Mouse (Mus musculus) heart, postnatal 0 days (tissue): Measurements from ENCODE around the gene Tpsb2. TPM values are rescaled to one million over a fixed set of nuclear protein-coding genes. Genes with fewer than 3 reads are reported as not detected.

Experiments
- ATAC-seq: fragments of 200-750 bp; cut with Nextera tagmentation; 2 replicates; pipeline ENCODE4 v1.8.0; 2017; ENCODE audit warnings: low read depth, moderate number of reproducible peaks, moderate library complexity; ENCODE audit not compliant: insufficient read depth
- DNase-seq: peaks from one replicate; pipeline ENCODE4 v3.0.0-alpha.2; 2016; ENCODE audit warnings: low spot score
- H3K27ac ChIP-seq: fragments of 300-500 bp; sonication (generic); 2 replicates; pipeline ENCODE4 v1.5.1; 2014; ENCODE audit warnings: low read depth, mild to moderate bottlenecking
- H3K27me3 ChIP-seq: fragments of 300-500 bp; sonication (generic); 2 replicates; pipeline ENCODE4 v1.6.1; 2014; ENCODE audit warnings: low read length, mixed read lengths; ENCODE audit not compliant: control insufficient read depth, insufficient read depth
- H3K36me3 ChIP-seq: fragments of 300-500 bp; sonication (generic); replicated peaks from 2 replicates; pipeline ENCODE4 v1.6.1; 2014; ENCODE audit warnings: low read length, mixed read lengths; ENCODE audit not compliant: control insufficient read depth, insufficient read depth
- H3K4me1 ChIP-seq: fragments of 300-500 bp; sonication (generic); 2 replicates; pipeline ENCODE4 v1.6.1; 2014; ENCODE audit warnings: antibody characterized with exemption; ENCODE audit not compliant: control insufficient read depth, insufficient read depth
- H3K4me2 ChIP-seq: fragments of 300-500 bp; sonication (generic); 2 replicates; pipeline ENCODE4 v1.6.1; 2014; ENCODE audit warnings: low read depth, mild to moderate bottlenecking, low read length, moderate library complexity
- H3K4me3 ChIP-seq: fragments of 300-500 bp; sonication (generic); 2 replicates; pipeline ENCODE4 v1.5.1; 2014; ENCODE audit warnings: low read depth, low read length
- H3K9ac ChIP-seq: fragments of 300-500 bp; sonication (generic); replicated peaks from 2 replicates; pipeline ENCODE4 v1.6.1; 2014; ENCODE audit warnings: low read depth, low read length, mixed read lengths
- H3K9me3 ChIP-seq: fragments of 300-500 bp; sonication (generic); replicated peaks from 2 replicates; pipeline ENCODE4 v1.6.1; 2016; ENCODE audit warnings: low read length; ENCODE audit not compliant: control insufficient read depth
- CTCF ChIP-seq: IDR thresholded peaks from 2 replicates; pipeline ENCODE4 v1.5.1; 2016; ENCODE audit warnings: antibody characterized with exemption, control low read depth, low read depth
- EP300 ChIP-seq: IDR thresholded peaks from 2 replicates; pipeline ENCODE4 v1.6.1; 2016; ENCODE audit warnings: antibody characterized with exemption, low read depth
- WGBS: fragments of 180-500 bp; shearing (Covaris S2); extraction: QIAGEN DNeasy Blood & Tissue Kit; methylation state at CpG from one replicate; pipeline ENCODE4 v1.1.7; 2014; 5-methylcytosine and 5-hydroxymethylcytosine counted together
- polyA plus RNA-seq: library from polyadenylated mRNA; unstranded; fragments of >200 nt; fragmentation: Nextera tagmentation; extraction: Ambion mirVana; gene quantifications from 2 replicates; pipeline ENCODE4 v1.2.1, GENCODE M21; 2015
- total RNA-seq: library from RNA; depleted of rRNA; stranded (reverse); fragments of >200 nt; gene quantifications from 2 replicates; pipeline ENCODE4 v1.2.3, GENCODE M21; 2014; ENCODE audit warnings: low replicate concordance

The Tpsb2 gene
- total and polyA plus RNA-seq, 2 experiments from 2014 or later, result 26.2 to 28.1 TPM

DNA sequence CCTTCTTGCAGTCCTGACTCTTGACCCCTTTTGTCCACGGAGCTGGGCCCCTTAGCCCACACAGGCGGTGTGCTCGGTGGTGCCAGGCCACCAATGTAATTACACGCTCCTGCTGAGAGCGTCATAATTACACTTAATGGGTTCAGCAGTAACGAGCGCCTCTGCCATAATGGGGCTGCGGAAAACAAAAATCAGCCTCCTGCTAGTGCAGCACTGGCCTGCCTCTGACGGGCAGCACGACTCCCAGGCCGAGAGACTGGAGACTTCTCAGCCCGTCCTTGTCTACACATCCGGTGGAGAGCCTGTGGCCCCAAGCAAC lies 32.4 kb downstream of the Tpsb2 start:
- Histone ChIP-seq H3K4me1 (no peaks in the 10 kb centered on the region), H3K4me3 (no peak overlapping the region), H3K9ac (no peak overlapping the region), H3K27ac (no peak overlapping the region), H3K36me3 (0 out of 2 replicates have a peak, but pooled peaks cover 4% of the 10 kb centered on the region), H3K27me3 (0 out of 2 replicates have a peak, but pooled peaks cover 2% of the 10 kb centered on the region), H3K9me3 (no peaks in the 10 kb centered on the region), H3K4me2 (no peak overlapping the region)
- no peak for DNase-seq
- ATAC-seq, result no peak
- TF ChIP-seq EP300 (no peak), CTCF (no peak)
- WGBS, result 60% methylated on average over 13 of the region's 13 CpGs

DNA sequence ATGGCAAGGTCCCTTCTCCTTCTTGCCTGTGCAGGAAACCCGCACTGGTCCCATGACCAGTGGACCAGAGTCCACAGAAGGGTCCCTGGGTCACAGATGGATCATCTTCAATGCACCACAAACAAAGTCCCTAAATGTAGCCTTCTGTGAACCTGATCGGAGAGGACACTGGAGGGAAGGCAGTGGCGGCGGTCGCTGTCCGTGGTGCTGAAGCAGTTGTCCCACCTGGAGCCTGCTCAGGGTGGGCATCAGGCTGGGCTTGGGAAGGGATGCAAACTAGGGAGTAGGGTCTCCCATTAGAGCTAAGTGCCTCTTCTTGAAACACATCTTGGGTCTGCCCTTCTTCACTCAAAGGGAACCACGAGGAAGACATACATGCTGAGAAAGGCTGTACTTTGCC lies 34.3 kb downstream of the Tpsb2 start:
- H3K36me3 ChIP-seq, result 0 out of 2 replicates have a peak, but pooled peaks cover 4% of the 10 kb centered on the region
- no peak overlapping the region for H3K9ac ChIP-seq
- no peak overlapping the region for H3K4me3 ChIP-seq
- H3K4me2 ChIP-seq, result no peak overlapping the region
- 0 out of 2 replicates have a peak, but pooled peaks cover 2% of the 10 kb centered on the region for H3K27me3 ChIP-seq
- ATAC-seq, result no peak
- DNase-seq, result peak; percentile 19
- no peak for TF ChIP-seq CTCF
- no peak for TF ChIP-seq EP300
- H3K4me1 ChIP-seq, result peaks cover 2% of the 10 kb centered on the region
- H3K9me3 ChIP-seq, result no peaks in the 10 kb centered on the region
- H3K27ac ChIP-seq, result no peak overlapping the region
- WGBS, result 10% methylated on average over 7 of the region's 7 CpGs

DNA sequence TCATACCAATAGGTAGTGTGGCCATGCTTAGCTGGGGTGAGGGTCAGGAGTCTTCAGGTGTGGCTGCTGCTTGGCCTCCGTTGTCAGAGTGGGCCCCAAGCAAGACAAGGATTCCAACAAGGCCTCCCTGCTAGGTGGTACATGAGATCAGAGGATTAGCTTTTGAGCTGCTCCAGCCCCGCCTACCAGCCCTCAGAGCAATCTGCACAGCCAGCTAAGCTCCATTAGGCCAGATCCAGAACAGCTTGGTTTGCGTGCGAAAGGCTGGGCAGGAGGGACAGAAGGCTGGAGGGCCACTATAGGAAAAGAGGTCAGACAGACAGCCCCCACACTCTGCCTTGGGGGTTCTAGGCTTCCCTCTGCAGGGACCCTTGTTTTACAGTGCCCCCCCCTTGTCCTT lies 35.4 kb downstream of the Tpsb2 start:
- 0 out of 2 replicates have a peak, but pooled peaks cover 4% of the 10 kb centered on the region for H3K36me3 ChIP-seq
- H3K27ac ChIP-seq, result no peak overlapping the region
- no peak overlapping the region for H3K4me2 ChIP-seq
- H3K4me1 ChIP-seq, result peaks cover 13% of the 10 kb centered on the region
- H3K9me3 ChIP-seq, result no peaks in the 10 kb centered on the region
- H3K27me3 ChIP-seq, result 0 out of 2 replicates have a peak, but pooled peaks cover 2% of the 10 kb centered on the region
- no peak for TF ChIP-seq EP300
- no peak for TF ChIP-seq CTCF
- no peak overlapping the region for H3K9ac ChIP-seq
- ATAC-seq, result no peak
- WGBS, result 64% methylated on average over 4 of the region's 4 CpGs
- DNase-seq, result no peak
- no peak overlapping the region for H3K4me3 ChIP-seq

DNA sequence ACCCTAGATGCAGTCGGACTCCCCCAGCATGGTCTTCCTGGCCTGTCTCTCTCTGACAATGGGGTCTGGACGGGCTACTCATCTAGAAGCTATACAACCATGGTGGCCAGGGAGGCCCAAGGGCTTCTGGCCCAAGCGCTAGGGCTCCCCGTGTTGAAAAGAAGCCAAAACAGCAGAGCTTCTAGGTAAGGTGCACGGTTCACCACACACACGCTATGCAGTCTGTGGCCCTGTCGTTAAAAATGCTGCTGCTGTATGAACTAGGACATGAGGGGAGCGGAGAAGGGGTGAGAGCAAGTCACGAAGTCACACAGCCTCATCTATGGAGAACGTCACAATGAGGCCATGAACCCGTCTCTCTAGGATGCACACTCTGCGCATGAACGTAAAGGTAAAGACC lies 36.1 kb downstream of the Tpsb2 start:
- H3K4me1 ChIP-seq, result peaks cover 15% of the 10 kb centered on the region
- 0 out of 2 replicates have a peak, but pooled peaks cover 2% of the 10 kb centered on the region for H3K27me3 ChIP-seq
- 84% methylated on average over 13 of the region's 13 CpGs for WGBS

DNA sequence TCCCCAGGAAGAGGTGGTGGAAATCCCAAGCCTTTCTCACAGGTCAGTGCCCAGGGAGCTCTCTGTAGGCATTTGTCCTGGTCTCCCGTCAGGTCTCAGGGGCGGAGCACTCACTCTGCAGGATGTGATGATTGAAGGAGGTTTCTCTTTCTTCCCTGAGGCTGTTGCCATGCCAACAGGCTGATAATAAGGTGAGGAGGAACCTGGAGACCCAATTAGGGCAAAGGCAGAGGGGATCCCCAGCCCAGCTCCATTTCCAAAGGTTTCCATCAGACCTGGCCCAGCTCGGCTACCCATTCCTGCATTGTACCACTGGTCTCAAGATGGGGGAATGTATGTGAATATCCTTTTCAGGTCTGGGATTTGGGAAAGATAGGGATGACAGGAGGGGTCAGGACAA lies 38.1 kb downstream of the Tpsb2 start:
- ATAC-seq, result no peak
- Histone ChIP-seq H3K27ac (no peak overlapping the region), H3K9me3 (no peaks in the 10 kb centered on the region), H3K36me3 (no peaks in the 10 kb centered on the region), H3K4me3 (no peak overlapping the region), H3K4me2 (no peak overlapping the region), H3K27me3 (0 out of 2 replicates have a peak, but pooled peaks cover 2% of the 10 kb centered on the region), H3K9ac (no peak overlapping the region), H3K4me1 (peaks cover 22% of the 10 kb centered on the region)
- TF ChIP-seq CTCF, result no peak
- no peak for TF ChIP-seq EP300
- 67% methylated on average over 3 of the region's 3 CpGs for WGBS
- DNase-seq, result no peak

More for the DNA sequence above, 36.1 kb downstream of the Tpsb2 start:
- no peak overlapping the region for H3K9ac ChIP-seq
- no peak for TF ChIP-seq CTCF
- ATAC-seq (no peak), DNase-seq (no peak)
- H3K27ac ChIP-seq, result no peak overlapping the region
- 0 out of 2 replicates have a peak, but pooled peaks cover under 1% of the 10 kb centered on the region for H3K36me3 ChIP-seq
- no peaks in the 10 kb centered on the region for H3K9me3 ChIP-seq
- no peak overlapping the region for H3K4me3 ChIP-seq
- no peak overlapping the region for H3K4me2 ChIP-seq

DNA sequence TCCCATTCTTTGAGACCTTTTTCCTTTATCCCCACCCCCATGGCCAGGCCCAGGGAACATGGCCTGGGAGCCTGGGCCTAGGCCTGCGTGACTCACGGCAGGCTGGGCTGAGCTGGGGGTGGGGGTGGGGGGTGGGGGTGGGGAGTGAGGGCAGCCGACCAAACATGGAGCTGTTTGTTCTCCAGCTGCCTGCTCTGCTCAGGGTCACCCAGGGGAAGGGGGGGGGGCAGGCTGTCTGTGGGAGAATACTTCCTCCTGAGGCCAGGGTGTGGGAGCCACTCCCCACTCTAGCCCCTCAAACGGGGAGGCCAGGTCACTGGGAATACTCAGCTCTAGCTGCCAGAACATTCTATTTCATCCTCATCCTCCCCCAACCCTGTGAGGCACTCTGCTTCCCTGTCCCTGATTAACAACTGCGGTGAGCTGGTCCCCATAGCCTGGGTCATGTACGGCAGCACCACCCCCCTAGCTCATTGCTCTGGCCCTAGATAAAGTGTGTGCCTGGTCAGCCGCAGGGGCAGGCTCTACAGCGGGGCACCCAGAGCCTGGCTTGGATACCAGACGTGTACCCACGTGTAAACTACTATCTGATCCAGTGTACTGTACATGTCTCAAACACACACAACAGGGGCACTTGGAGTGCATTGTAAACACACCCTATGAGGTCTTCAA lies 39.3 kb downstream of the Tpsb2 start:
- no peaks in the 10 kb centered on the region for H3K36me3 ChIP-seq
- ATAC-seq, result peak; percentile 64
- H3K27ac ChIP-seq, result no peak overlapping the region
- no peak overlapping the region for H3K4me2 ChIP-seq
- H3K9me3 ChIP-seq, result no peaks in the 10 kb centered on the region
- WGBS, result 5% methylated on average over 10 of the region's 10 CpGs
- no peak overlapping the region for H3K4me3 ChIP-seq
- no peak for DNase-seq
- TF ChIP-seq CTCF (no peak), EP300 (no peak)
- H3K27me3 ChIP-seq, result no peaks in the 10 kb centered on the region
- no peak overlapping the region for H3K9ac ChIP-seq
- H3K4me1 ChIP-seq, result peaks cover 26% of the 10 kb centered on the region
